Mouse (Mus musculus) brain, embryonic 14.5 days (tissue): Measurements from ENCODE around the gene Rpl34.

Experiments
- CTCF ChIP-seq: fragments of 200-500 bp; IDR thresholded peaks from 2 replicates; pipeline ENCODE4 v1.5.1; 2012; ENCODE audit warnings: inconsistent platforms, mild to moderate bottlenecking, moderate library complexity, borderline replicate concordance; ENCODE audit not compliant: insufficient read depth, insufficient read length; ENCODE audit errors: extremely low read depth
- POLR2A ChIP-seq: fragments of 200-500 bp; IDR thresholded peaks from 2 replicates; pipeline ENCODE4 v1.6.1; 2012; ENCODE audit warnings: mild to moderate bottlenecking, inconsistent platforms, borderline replicate concordance; ENCODE audit not compliant: poor library complexity, insufficient read depth, insufficient read length, severe bottlenecking; ENCODE audit errors: extremely low read depth

GRCm38 (mm10) chr3:130708967-130709924 is 21.0 kb downstream of the Rpl34 start, which contains the start of gene Ostc:
- TF ChIP-seq CTCF (no peak), POLR2A (peak; percentile 94; the same call in 1 of the 2 replicates)
